Mouse (Mus musculus): Measurements from ENCODE around the gene Ces5a.

GRCm38 (mm10) chr8:93572095-93572501, 36.5 kb upstream of the Ces5a start:
- TF ChIP-seq POLR2A (IDR thresholded peaks at IDR 0.05; ENCODE audit: borderline replicate concordance, extremely low read depth, insufficient read depth, insufficient read length, poor library complexity, severe bottlenecking), result no peak
- no peak for TF ChIP-seq CTCF (IDR thresholded peaks at IDR 0.05; ENCODE audit: borderline replicate concordance, extremely low read depth, insufficient read depth, insufficient read length)
